Mouse (Mus musculus) frontal cortex, adult 2 months (tissue): ENCODE measurements at regions not wholly inside any gene's neighbourhood (a gene's known extent, or its start where the extent isn't known, plus 50 kb on each side); places are given as distances from the start of the nearest gene placed in this dataset.
"Not testable (repeated sequence)": the region's sequence is repeated elsewhere in the genome, so short reads cannot be mapped to it uniquely, and the experiment has no call there.

Source experiments
- DNase-seq, 2 experiments: peaks; one replicate each; pipeline ENCODE4 v3.0.0; 2022; ENCODE audit warnings: low spot score in 1 of 2; ENCODE audit errors: extremely low spot score in 1 of 2

GRCm38 (mm10) chr12:93754505-93754904, 1905.5 kb upstream of the Sel1l start:
- DNase-seq: not testable (repeated sequence)

GRCm38 (mm10) chr12:93748300-93748847, 1899.4 kb upstream of the Sel1l start:
- no peak for DNase-seq

- peak in 1 of 2 experiments; percentile 1 for DNase-seq
These were observed 1869.9 kb upstream of the Sel1l start for GRCm38 (mm10) chr12:93718704-93719497.

- DNase-seq: no peak
These were observed 1857.0 kb upstream of the Sel1l start for GRCm38 (mm10) chr12:93705956-93706355.

- no peak for DNase-seq
These were observed 1838.2 kb upstream of the Sel1l start for GRCm38 (mm10) chr12:93687196-93687595.

GRCm38 (mm10) chr12:93684385-93684784, 1835.4 kb upstream of the Sel1l start:
- DNase-seq: no peak

- DNase-seq: no peak
These were observed 1828.5 kb upstream of the Sel1l start for GRCm38 (mm10) chr12:93677478-93677877.

GRCm38 (mm10) chr12:93675032-93675431, 1826.1 kb upstream of the Sel1l start:
- DNase-seq: peak in 1 of 2 experiments; percentile 16

GRCm38 (mm10) chr12:93669211-93669610, 1820.3 kb upstream of the Sel1l start:
- DNase-seq: no peak

GRCm38 (mm10) chr12:93666799-93667198, 1817.8 kb upstream of the Sel1l start:
- DNase-seq: peak in 1 of 2 experiments; percentile 23
